8 mouse cellular contexts compared by ENCODE assay signal in the genomic region with DNA sequence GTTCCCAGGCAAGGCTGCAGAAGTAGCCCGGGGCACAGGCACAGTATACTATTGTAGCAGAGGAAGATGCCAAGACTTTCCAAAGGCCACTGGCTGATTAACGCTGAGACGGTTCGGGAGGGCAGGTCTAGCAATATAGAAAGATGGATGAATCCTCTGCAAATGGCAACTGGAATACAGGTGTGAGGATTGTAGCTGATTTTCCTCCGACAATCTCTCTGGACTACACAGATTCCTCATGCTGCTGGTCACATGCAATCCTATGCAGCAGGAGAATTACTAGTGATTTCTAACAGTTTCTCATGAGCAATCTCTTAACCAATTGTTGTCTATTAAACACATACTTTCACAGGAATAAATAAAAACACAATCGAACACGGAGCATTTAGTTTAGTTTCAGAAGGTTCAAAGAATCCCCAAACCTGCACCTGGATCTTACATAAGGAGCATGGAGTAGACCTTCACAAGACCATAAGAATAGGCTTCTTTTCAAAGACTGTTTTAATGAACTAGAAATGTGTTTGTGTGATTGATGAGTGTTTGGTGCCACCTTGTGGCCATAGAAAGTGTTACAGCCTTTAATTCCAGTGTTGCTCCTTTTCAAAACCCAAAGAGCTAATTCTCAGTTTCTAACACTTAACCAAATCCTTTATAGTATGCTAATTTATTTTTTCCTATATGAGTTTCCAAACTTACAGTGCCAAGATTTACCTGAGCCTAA.
DNase-seq lines count a peak whose midpoint lies in the region; ATAC-seq and TF ChIP-seq lines count a peak whose summit lies in the region.

No protein-coding gene starts in this region.

- TF ChIP-seq CTCF in MEL (IDR thresholded peaks at IDR 0.05 in 2 of 3, conservative IDR thresholded peaks at IDR 0.05 in 1 of 3; ENCODE audit: control insufficient read depth in 1 of 3, insufficient read depth in 1 of 3, low read depth in 2 of 3, low read length in 3 of 3, poor library complexity in 1 of 3, severe bottlenecking in 1 of 3) = peak; percentile 34 to 68 (median 36); a peak in 5 of 6 replicates

- no peak overlapping the region for H3K4me2 ChIP-seq in hindbrain, embryonic 11.5 days (replicated peaks; ENCODE audit: low read depth, low read length)
- H3K4me2 ChIP-seq in hindbrain, embryonic 12.5 days (replicated peaks) = no peak overlapping the region
- no peak overlapping the region for H3K4me2 ChIP-seq in midbrain, embryonic 16.5 days (ENCODE audit: low read length)

- no peak overlapping the region for H3K9ac ChIP-seq in hindbrain, embryonic 11.5 days (ENCODE audit: low read depth, low read length)
- no peak overlapping the region for H3K9ac ChIP-seq in hindbrain, embryonic 12.5 days
- H3K9ac ChIP-seq in MEL (ENCODE audit: control insufficient read depth, low read depth, low read length, poor library complexity, severe bottlenecking) = no peak overlapping the region
- H3K9ac ChIP-seq in midbrain, embryonic 16.5 days (ENCODE audit: low read depth, low read length) = no peak overlapping the region

- H3K36me3 ChIP-seq in hindbrain, embryonic 11.5 days (ENCODE audit: control insufficient read depth, insufficient read depth, low read length) = no peaks in the 10 kb centered on the region
- no peaks in the 10 kb centered on the region for H3K36me3 ChIP-seq in hindbrain, embryonic 12.5 days
- no peaks in the 10 kb centered on the region for H3K36me3 ChIP-seq in MEL (ENCODE audit: control insufficient read depth in 1 of 2, insufficient read depth in 2 of 2, low read length in 2 of 2)
- no peaks in the 10 kb centered on the region for H3K36me3 ChIP-seq in midbrain, embryonic 16.5 days (ENCODE audit: control insufficient read depth, insufficient read depth, low read length)

- H3K27ac ChIP-seq in hindbrain, embryonic 11.5 days (ENCODE audit: low read depth, low read length) = no peak overlapping the region
- H3K27ac ChIP-seq in hindbrain, embryonic 12.5 days = no peak overlapping the region
- H3K27ac ChIP-seq in MEL (ENCODE audit: control insufficient read depth, low read depth, low read length) = no peak overlapping the region
- no peak overlapping the region for H3K27ac ChIP-seq in midbrain, embryonic 16.5 days (ENCODE audit: low read length)

- TF ChIP-seq EP300 in MEL (IDR thresholded peaks at IDR 0.05; ENCODE audit: low read depth in 1 of 2, low read length in 2 of 2) = no peak

- no peaks in the 10 kb centered on the region for H3K79me2 ChIP-seq in MEL (ENCODE audit: control insufficient read depth, insufficient read depth, low read length, poor library complexity)

- H3K9me3 ChIP-seq in hindbrain, embryonic 11.5 days (ENCODE audit: control insufficient read depth, low read length) = no peaks in the 10 kb centered on the region
- H3K9me3 ChIP-seq in hindbrain, embryonic 12.5 days (replicated peaks) = no peaks in the 10 kb centered on the region
- no peaks in the 10 kb centered on the region for H3K9me3 ChIP-seq in MEL (replicated peaks; ENCODE audit: insufficient read depth, low read length)
- no peaks in the 10 kb centered on the region for H3K9me3 ChIP-seq in midbrain, embryonic 16.5 days (replicated peaks; ENCODE audit: control insufficient read depth, low read length, poor library complexity, severe bottlenecking)

- DNase-seq in hindbrain, embryonic 11.5 days (ENCODE audit: low spot score) = peak; percentile 80
- DNase-seq in MEL (ENCODE audit: low read depth, low spot score) = peak; percentile 48
- DNase-seq in cerebellum, postnatal 14 days = peak; percentile 70 to 72
- peak; percentile 44 to 85 for DNase-seq in frontal cortex, postnatal 36 days (ENCODE audit: low spot score in 2 of 2)
- DNase-seq in left cerebral cortex, adult 11 months (ENCODE audit: low spot score) = peak; percentile 55

- WGBS in hindbrain, embryonic 11.5 days = 66% methylated on average over 7 of the region's 7 CpGs
- 62% methylated on average over 7 of the region's 7 CpGs for WGBS in hindbrain, embryonic 12.5 days
- 68% methylated on average over 7 of the region's 7 CpGs for WGBS in midbrain, embryonic 16.5 days

- no peak for TF ChIP-seq POLR2A in MEL (IDR thresholded peaks at IDR 0.05; ENCODE audit: control insufficient read depth in 1 of 2, insufficient read depth in 1 of 2, low read depth in 1 of 2, low read length in 2 of 2, poor library complexity in 1 of 2)

- peak; percentile 79 for TF ChIP-seq RAD21 in MEL (IDR thresholded peaks at IDR 0.05; ENCODE audit: low read depth, low read length)

- H3K27me3 ChIP-seq in hindbrain, embryonic 11.5 days (ENCODE audit: control insufficient read depth, insufficient read depth, low read length) = no peaks in the 10 kb centered on the region
- H3K27me3 ChIP-seq in hindbrain, embryonic 12.5 days = no peaks in the 10 kb centered on the region
- no peaks in the 10 kb centered on the region for H3K27me3 ChIP-seq in MEL (ENCODE audit: control insufficient read depth in 1 of 2, insufficient read depth in 2 of 2, low read length in 2 of 2)
- no peaks in the 10 kb centered on the region for H3K27me3 ChIP-seq in midbrain, embryonic 16.5 days (ENCODE audit: control insufficient read depth, insufficient read depth, low read depth, low read length)

- no peaks in the 10 kb centered on the region for H3K4me1 ChIP-seq in hindbrain, embryonic 11.5 days (replicated peaks; ENCODE audit: control insufficient read depth, insufficient read depth, low read length)
- no peaks in the 10 kb centered on the region for H3K4me1 ChIP-seq in hindbrain, embryonic 12.5 days
- H3K4me1 ChIP-seq in MEL (ENCODE audit: control insufficient read depth in 1 of 2, insufficient read depth in 2 of 2, low read length in 2 of 2) = no peaks in the 10 kb centered on the region
- H3K4me1 ChIP-seq in midbrain, embryonic 16.5 days (ENCODE audit: control insufficient read depth, insufficient read depth, low read length) = no peaks in the 10 kb centered on the region

- H3K4me3 ChIP-seq in hindbrain, embryonic 11.5 days (ENCODE audit: low read depth, low read length) = no peak overlapping the region
- no peak overlapping the region for H3K4me3 ChIP-seq in hindbrain, embryonic 12.5 days
- H3K4me3 ChIP-seq in MEL (ENCODE audit: control insufficient read depth in 1 of 2, insufficient read depth in 1 of 2, low read depth in 2 of 2, low read length in 2 of 2) = no peak overlapping the region
- H3K4me3 ChIP-seq in midbrain, embryonic 16.5 days (ENCODE audit: low read depth, low read length) = no peak overlapping the region

- 0 out of 2 replicates have a peak, but pooled peaks have one; percentile 33 for ATAC-seq in hindbrain, embryonic 11.5 days (ENCODE audit: low FRiP score)
- no peak for ATAC-seq in hindbrain, embryonic 12.5 days (ENCODE audit: low FRiP score)
- ATAC-seq in midbrain, embryonic 16.5 days = peak; percentile 79
- no peak for ATAC-seq in erythroblast, adult 5-6 weeks (replicated peaks; ENCODE audit: low FRiP score, poor library complexity, severe bottlenecking)

TF ChIP-seq in MEL, 35 proteins besides CTCF, POLR2A, EP300 and RAD21:
- no peak for TF ChIP-seq USF2 (IDR thresholded peaks at IDR 0.05; ENCODE audit: borderline replicate concordance in 1 of 2, insufficient read depth in 1 of 2, low read depth in 1 of 2, low read length in 2 of 2)
- no peak for TF ChIP-seq NELFE (IDR thresholded peaks at IDR 0.05; ENCODE audit: low read depth, low read length)
- TF ChIP-seq MAX (IDR thresholded peaks at IDR 0.05; ENCODE audit: low read length) = no peak
- no peak for TF ChIP-seq POLR2AphosphoS5 (IDR thresholded peaks at IDR 0.05; ENCODE audit: borderline replicate concordance, low read depth, low read length)
- TF ChIP-seq E2F4 (IDR thresholded peaks at IDR 0.05; ENCODE audit: borderline replicate concordance, low read depth, low read length) = no peak
- TF ChIP-seq MYB (IDR thresholded peaks at IDR 0.05; ENCODE audit: low read depth, low read length) = no peak
- no peak for TF ChIP-seq TCF12 (IDR thresholded peaks at IDR 0.05; ENCODE audit: low read depth, low read length)
- TF ChIP-seq TBP (IDR thresholded peaks at IDR 0.05; ENCODE audit: low read depth, low read length) = no peak
- TF ChIP-seq MEF2A (IDR thresholded peaks at IDR 0.05; ENCODE audit: extremely low read depth, insufficient replicate concordance, low read depth, low read length, poor library complexity, severe bottlenecking) = no peak
- peak; percentile 60 for TF ChIP-seq SMC3 (IDR thresholded peaks at IDR 0.05; ENCODE audit: low read depth, low read length)
- peak; percentile 56 for TF ChIP-seq ZC3H11A (IDR thresholded peaks at IDR 0.05; ENCODE audit: low read depth, low read length)
- TF ChIP-seq CHD2 (IDR thresholded peaks at IDR 0.05; ENCODE audit: low read length) = no peak

Comparison
In these comparisons a context has a peak if more than half of its experiments do, and no peak if none do; other contexts are left out.
1. ATAC-seq: peak in hindbrain, embryonic 11.5 days (single experiment) and midbrain, embryonic 16.5 days (single experiment); none in hindbrain, embryonic 12.5 days (single experiment) and erythroblast, adult 5-6 weeks (single experiment).
2. Peak in every context shown above with its lines, with median percentiles within 50 percentile points of each other: DNase-seq.